Mouse (Mus musculus) pancreas, adult 10 weeks (tissue): ENCODE data around the gene Kcna5. TPM values are rescaled to one million over a fixed set of nuclear protein-coding genes. Genes with fewer than 3 reads are reported as not detected.

Experiments
- polyA plus RNA-seq: library from polyadenylated mRNA; stranded (reverse); fragments of 350-450 nt; fragmentation: Illumina TruSeq; extraction: RNeasy Lipid Tissue Mini Kit (QIAGEN cat#74804); gene quantifications from one replicate; pipeline ENCODE4 v1.2.3, GENCODE M21; 2015; ENCODE audit warnings: low read depth, low replicate concordance; ENCODE audit not compliant: insufficient read depth

Gene Kcna5
- 1.9 TPM for polyA plus RNA-seq

GRCm38 (mm10) chr6:126535208-126535910 lies at the start of gene Kcna5:
Gene Kcna5 (minus strand): TSS chr6:126535412.

Other genes with a start within 250 kb of the Kcna5 start
- 0.78 TPM for gene Kcna1, start 111.0 kb upstream of the Kcna5 start, polyA plus RNA-seq
- gene Kcna6, start 205.3 kb upstream of the Kcna5 start, polyA plus RNA-seq = 1.1 TPM